Mouse (Mus musculus) kidney, adult 2 months (tissue): ENCODE measurements around the gene Zc3h15.

Experiments used
- CTCF ChIP-seq: fragments of 200-500 bp; conservative IDR thresholded peaks from 2 replicates; pipeline ENCODE4 v1.5.1; 2011; ENCODE audit warnings: low read depth, mild to moderate bottlenecking, control low read depth, low read length, moderate library complexity, mixed read lengths; ENCODE audit not compliant: insufficient read depth, insufficient read length
- POLR2A ChIP-seq: fragments of 200-500 bp; IDR thresholded peaks from one replicate; pipeline ENCODE4 v1.6.1; 2011; ENCODE audit warnings: low read depth, low read length, control low read depth

GRCm38 (mm10) chr2:83681332-83681731 is 37.1 kb downstream of the Zc3h15 start:
- TF ChIP-seq CTCF = no peak
- no peak for TF ChIP-seq POLR2A
